Mouse (Mus musculus) cortical plate, adult 2 months (tissue): ENCODE measurements around the gene Gm17387.

ENCODE experiments used
- CTCF ChIP-seq: fragments of 200-500 bp; IDR thresholded peaks from 2 replicates; pipeline ENCODE4 v1.5.1; 2011; ENCODE audit warnings: mild to moderate bottlenecking, control low read depth, low read length; ENCODE audit not compliant: insufficient read depth; ENCODE audit errors: extremely low read depth
- POLR2A ChIP-seq: fragments of 200-500 bp; IDR thresholded peaks from 2 replicates; pipeline ENCODE4 v1.6.1; 2011; ENCODE audit warnings: mild to moderate bottlenecking, low read length, control low read depth; ENCODE audit not compliant: insufficient read depth; ENCODE audit errors: extremely low read depth

GRCm38 (mm10) chr7:141032458-141033167 lies 3.7 kb downstream of the Gm17387 start:
- no peak for TF ChIP-seq CTCF
- no peak for TF ChIP-seq POLR2A
